Mouse (Mus musculus) bone marrow macrophage, adult 2 months (primary cell): ENCODE results near the gene Gpr22. TPM values are rescaled to one million over a fixed set of nuclear protein-coding genes. Genes with fewer than 3 reads are reported as not detected.

Experiments used
- H3K27ac ChIP-seq: 2 replicates; pipeline ENCODE4 v1.5.1; 2012; ENCODE audit warnings: low read depth, low read length; ENCODE audit not compliant: insufficient read depth
- H3K4me1 ChIP-seq: 2 replicates; pipeline ENCODE4 v1.6.1; 2012; ENCODE audit warnings: low read length; ENCODE audit not compliant: control insufficient read depth, insufficient read depth
- H3K4me3 ChIP-seq: 2 replicates; pipeline ENCODE4 v1.5.1; 2012; ENCODE audit warnings: mild to moderate bottlenecking, low read length, moderate library complexity; ENCODE audit not compliant: insufficient read depth
- CTCF ChIP-seq: IDR thresholded peaks from 2 replicates; pipeline ENCODE4 v1.5.1; 2012; ENCODE audit warnings: low read depth, mild to moderate bottlenecking, low read length, moderate library complexity
- POLR2A ChIP-seq: IDR thresholded peaks from 2 replicates; pipeline ENCODE4 v1.6.1; 2012; ENCODE audit warnings: mild to moderate bottlenecking, low read depth, low read length, borderline replicate concordance
- polyA plus RNA-seq: library from polyadenylated mRNA; stranded (reverse); fragments of >200 nt; gene quantifications from 2 replicates; pipeline ENCODE4 v1.2.4, GENCODE M21; 2012; ENCODE audit not compliant: missing spikeins, insufficient read depth, insufficient read length

Gene Gpr22
- not detected in 2 replicates for polyA plus RNA-seq

DNA sequence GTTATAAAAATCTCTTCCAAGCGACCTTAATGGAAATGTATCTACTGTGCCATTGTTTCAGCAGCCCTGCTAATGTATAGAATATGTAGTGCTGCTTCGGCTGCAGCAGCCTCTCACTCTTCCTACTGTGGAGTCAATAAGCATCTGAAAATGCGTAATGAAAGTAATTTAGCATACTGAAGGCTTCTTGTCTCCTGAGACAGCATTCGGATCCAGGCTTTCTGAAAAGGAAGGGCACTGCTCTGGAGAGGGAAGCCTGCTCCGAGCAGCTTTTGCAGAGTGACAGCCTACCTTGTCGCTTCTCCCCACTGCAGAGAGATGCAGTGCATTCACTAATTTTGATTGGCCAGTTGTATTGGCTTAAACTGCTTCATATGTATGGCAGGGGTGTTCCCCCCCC, at the start of gene Gpr22:
Gene Gpr22, minus strand, starts transcription at position 348 of the 400 bp plus-strand sequence.
- TF ChIP-seq POLR2A (no peak), CTCF (no peak)
- Histone ChIP-seq H3K4me1 (peaks cover 6% of the 10 kb centered on the region; the same call in 1 of the 2 replicates), H3K4me3 (no peak within 1 kb of the TSS), H3K27ac (no peak within 1 kb of the TSS)

DNA sequence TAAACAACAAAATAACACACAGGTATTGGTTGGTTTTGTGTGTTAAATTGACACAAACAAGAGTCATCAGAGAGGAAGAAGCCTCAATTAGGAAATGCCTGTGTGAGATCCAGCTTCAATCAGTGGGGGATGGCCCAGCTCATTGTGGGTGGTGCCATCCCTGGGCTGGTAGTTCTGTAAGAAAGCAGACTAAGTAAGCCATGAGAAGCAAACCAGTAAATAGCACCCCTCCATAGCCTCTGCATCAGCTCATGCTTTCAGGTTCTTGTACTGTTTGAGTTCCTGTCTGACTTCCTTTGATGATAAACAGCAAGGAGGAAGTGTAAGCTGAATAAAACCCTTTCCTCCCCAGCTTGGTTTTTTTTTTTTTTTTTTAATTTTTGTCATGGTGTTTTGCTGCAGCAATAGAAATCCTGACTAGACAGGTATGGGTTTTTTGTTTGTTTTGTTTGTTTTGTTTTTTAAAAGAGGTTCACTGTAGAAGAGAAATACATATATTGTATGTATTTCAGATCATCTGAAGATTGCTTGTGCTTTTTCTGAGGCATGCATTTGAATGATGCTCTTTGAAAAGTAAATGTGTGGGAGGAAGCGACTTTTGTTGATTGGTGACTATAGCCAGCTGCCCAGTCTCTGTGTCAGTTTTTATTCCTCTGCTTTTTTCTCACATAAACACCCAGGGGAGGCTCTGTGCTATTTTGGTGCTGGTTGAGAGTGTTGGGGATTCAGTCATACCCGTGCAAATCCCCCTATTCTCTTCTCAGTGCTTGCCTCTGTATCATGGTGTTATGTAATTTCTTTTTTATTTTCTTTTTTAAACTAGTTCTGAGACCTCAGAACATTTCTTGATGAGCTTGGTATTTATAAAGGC, 42.4 kb upstream of the Gpr22 start:
- H3K4me1 ChIP-seq: peaks cover 5% of the 10 kb centered on the region
- no peak overlapping the region for H3K27ac ChIP-seq
- no peak overlapping the region for H3K4me3 ChIP-seq
- TF ChIP-seq CTCF (no peak), POLR2A (no peak)

DNA sequence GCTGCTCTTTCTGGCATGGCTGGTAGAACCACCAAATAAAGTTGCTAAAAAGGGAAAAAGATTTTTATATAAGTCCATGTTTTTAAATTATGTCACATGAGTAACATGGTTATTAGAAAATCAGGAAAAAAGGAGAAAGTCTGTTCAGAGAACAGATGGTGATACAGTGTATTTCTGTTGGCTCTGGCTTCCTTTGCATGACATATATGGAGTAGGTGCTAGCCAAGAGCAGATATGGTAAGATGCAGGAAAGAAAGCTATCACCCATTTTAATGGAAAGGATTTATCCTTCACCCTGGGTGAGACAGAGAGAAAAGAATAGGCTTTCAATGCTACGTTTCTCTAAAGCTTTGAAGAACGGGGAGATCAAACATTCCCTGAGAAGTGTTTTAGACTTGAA, 40.7 kb upstream of the Gpr22 start:
- Histone ChIP-seq H3K4me1 (peaks cover 5% of the 10 kb centered on the region), H3K27ac (no peak overlapping the region), H3K4me3 (no peak overlapping the region)
- TF ChIP-seq POLR2A (no peak), CTCF (no peak)

DNA sequence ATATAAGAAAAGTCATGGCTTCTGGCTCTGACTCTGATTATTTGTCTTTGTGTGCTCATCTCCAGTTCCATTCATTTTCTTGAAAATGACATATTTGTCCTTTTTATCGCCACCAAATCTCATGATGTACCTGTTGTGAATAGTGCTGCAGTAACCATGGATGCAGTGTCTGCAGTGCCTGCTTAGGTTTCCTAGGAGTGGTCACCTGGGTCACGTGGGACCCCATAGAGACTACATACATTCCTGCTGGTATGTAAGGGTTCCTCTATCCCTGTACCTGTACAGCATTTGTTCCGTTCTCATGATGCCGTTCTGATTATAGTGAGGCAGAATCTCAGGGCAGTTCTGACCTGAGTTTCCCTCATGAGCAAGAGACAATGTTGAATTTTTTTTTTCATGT, 36.1 kb upstream of the Gpr22 start:
- Histone ChIP-seq H3K27ac (no peak overlapping the region), H3K4me3 (no peak overlapping the region), H3K4me1 (no peaks in the 10 kb centered on the region)
- TF ChIP-seq POLR2A (no peak), CTCF (no peak)

DNA sequence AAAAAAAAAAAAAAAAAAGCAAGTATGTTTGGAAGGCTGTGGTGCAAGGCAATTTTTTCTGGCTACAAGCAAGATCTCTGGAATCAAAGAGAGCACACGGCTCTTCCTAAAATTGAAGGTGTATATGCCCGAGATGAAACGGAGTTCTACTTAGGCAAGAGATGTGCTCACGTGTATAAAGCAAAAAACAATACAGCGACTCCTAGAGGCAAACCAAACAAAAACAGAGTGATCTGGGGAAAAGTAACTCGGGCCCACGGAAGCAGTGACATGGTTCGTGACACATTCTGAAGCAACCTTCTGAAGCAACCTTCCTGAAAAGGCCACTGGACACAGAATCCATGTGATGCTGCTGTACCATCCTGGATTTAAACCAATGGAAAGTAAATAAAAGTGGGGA, 33.6 kb upstream of the Gpr22 start:
- no peaks in the 10 kb centered on the region for H3K4me1 ChIP-seq

DNA sequence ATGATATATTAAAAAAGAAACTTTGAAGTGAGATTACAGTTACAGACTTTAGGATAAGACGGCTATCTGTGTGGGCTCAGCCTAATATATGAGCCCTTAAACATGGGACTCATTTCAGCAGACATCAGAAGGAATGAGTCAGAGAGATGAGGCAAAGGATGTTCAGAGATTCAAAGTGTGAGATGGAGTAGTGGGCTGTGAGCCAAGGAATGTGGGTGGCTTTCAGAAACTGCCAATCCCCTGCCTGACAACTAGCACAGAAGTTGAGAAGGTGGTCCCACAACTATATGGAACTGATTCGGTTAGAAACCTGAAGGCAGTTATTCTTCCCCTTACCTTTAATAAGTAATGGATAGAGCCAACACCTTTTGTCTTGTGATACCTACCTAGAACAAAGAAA, 20.9 kb upstream of the Gpr22 start:
- TF ChIP-seq CTCF: no peak
- Histone ChIP-seq H3K27ac (no peak overlapping the region), H3K4me1 (peaks cover 4% of the 10 kb centered on the region; the same call in 1 of the 2 replicates), H3K4me3 (no peak overlapping the region)

More for the DNA sequence above, 33.6 kb upstream of the Gpr22 start:
- Histone ChIP-seq H3K27ac (no peak overlapping the region), H3K4me3 (no peak overlapping the region)
- TF ChIP-seq CTCF: no peak

GRCm38 (mm10) chr12:31730126-31730525, 16.4 kb upstream of the Gpr22 start:
- peaks cover 4% of the 10 kb centered on the region; the same call in 1 of the 2 replicates for H3K4me1 ChIP-seq
- H3K27ac ChIP-seq: no peak overlapping the region
- TF ChIP-seq CTCF (no peak), POLR2A (no peak)
- H3K4me3 ChIP-seq: no peak overlapping the region

DNA sequence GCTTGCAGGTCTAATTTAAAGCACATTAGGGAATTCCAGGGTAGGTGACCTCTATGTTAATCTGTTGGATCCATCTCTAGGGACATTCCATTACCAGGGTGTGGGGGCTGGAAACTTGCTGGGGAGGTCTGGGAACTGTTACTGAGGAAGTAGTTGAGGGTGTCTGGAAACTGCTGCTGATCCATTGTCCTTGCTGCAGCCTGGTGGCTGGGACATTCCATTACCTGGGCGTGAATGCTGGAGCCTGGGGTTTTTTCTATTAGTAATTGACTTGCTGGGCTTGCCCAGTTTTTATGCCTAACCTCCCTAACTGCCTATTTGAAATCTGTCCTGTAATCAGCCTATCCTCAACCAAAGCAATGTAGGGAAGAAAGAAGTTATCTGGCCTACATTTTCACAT, 13.0 kb upstream of the Gpr22 start:
- TF ChIP-seq POLR2A (no peak), CTCF (no peak)
- Histone ChIP-seq H3K4me1 (peaks cover 4% of the 10 kb centered on the region; the same call in 1 of the 2 replicates), H3K27ac (no peak overlapping the region), H3K4me3 (no peak overlapping the region)

GRCm38 (mm10) chr12:31725511-31726275, 11.9 kb upstream of the Gpr22 start:
- Histone ChIP-seq H3K4me3 (no peak overlapping the region), H3K4me1 (peaks cover 2% of the 10 kb centered on the region; the same call in 1 of the 2 replicates), H3K27ac (no peak overlapping the region)
- TF ChIP-seq CTCF (no peak), POLR2A (no peak)

GRCm38 (mm10) chr12:31724576-31724975, 10.8 kb upstream of the Gpr22 start:
- no peaks in the 10 kb centered on the region for H3K4me1 ChIP-seq
- H3K4me3 ChIP-seq: no peak overlapping the region
- H3K27ac ChIP-seq: no peak overlapping the region
- TF ChIP-seq POLR2A (no peak), CTCF (no peak)
